Mouse (Mus musculus): ENCODE measurements around the gene Tmem17. TPM values are rescaled to one million over a fixed set of nuclear protein-coding genes. Genes with fewer than 3 reads are reported as not detected.
A peak's percentile ranks its signal among the peaks of the same experiment; 100 is the strongest.

Gene Tmem17
- polyA plus RNA-seq, 1 experiment from 2014 or later, result 16.5 TPM

DNA sequence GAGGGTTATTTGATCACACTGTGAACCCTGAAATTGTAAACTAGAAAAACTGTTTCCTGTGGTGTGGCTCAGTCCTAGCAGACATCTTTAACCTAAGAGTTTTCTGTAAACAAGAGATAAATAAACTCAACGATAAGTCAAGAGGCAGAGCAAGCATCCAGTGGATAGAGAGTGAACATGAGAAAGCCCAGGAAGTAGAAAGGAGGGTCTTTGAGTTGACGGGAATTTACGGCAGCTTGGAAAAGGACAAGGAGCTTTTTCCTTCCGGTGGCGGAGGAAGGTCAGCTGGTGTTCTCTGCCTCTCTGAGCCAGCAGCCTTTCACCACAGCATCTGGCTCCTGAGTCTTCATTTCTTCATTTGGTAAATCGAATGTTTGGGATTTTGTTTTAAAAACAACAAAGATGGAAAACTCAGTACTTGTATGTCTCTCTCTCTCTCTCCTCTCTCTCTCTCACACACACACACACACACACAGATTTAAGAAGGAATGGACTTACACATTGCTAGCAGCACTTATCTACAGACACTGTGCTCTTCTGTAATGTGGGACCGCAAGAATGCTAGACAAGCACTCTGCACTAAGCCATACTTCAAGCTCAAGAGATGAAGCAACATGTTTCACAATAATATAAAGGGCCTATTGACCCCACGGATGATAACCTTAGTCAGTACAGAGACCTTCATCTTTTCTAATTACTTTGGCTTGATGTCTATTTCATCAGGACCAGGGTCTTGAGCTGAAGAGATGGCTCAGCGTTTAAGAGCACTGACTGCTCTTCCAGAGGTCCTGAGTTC lies 10.9 kb upstream of the Tmem17 start:
- H3K9ac ChIP-seq (replicated peaks; ENCODE audit: low read length), result no peak overlapping the region
- no peaks in the 10 kb centered on the region for H3K4me1 ChIP-seq (ENCODE audit: insufficient read depth, low read length)
- H3K4me2 ChIP-seq (replicated peaks; ENCODE audit: low read depth, low read length), result no peak overlapping the region
- no peak for ATAC-seq (ENCODE audit: low FRiP score, low TSS enrichment)
- 69% methylated on average over 9 of the region's 9 CpGs for WGBS
- no peak overlapping the region for H3K4me3 ChIP-seq (ENCODE audit: low read length)
- H3K27ac ChIP-seq (ENCODE audit: low read length), result no peak overlapping the region
- H3K36me3 ChIP-seq (ENCODE audit: insufficient read depth, low read length), result peaks cover 6% of the 10 kb centered on the region; the same call in 1 of the 2 replicates
- peaks cover 4% of the 10 kb centered on the region for H3K9me3 ChIP-seq (ENCODE audit: low read length)
- H3K27me3 ChIP-seq (ENCODE audit: insufficient read depth, low read length), result no peaks in the 10 kb centered on the region

DNA sequence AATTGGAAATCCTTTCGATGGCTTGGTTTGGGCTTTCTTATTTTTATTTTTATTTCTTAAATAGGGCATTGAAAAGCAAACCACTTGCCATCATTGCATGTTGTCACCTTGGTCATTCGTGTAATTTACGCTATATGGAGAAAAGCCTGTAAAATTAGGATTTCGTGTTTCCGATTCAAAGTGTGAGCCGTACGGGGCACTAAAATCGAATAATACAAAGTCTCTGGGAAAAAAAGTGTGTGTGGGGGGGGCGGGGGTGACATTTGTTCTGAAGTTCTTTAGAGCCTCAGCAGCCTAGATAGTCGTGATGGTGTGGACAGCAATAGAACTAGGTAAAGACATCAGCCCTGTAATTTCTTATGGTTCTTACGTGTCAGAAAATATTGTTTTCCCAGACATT lies 1.2 kb downstream of the Tmem17 start:
- peak overlapping the region; percentile 97 for H3K9ac ChIP-seq (replicated peaks; ENCODE audit: low read length)
- H3K4me1 ChIP-seq (ENCODE audit: insufficient read depth, low read length), result no peaks in the 10 kb centered on the region
- H3K36me3 ChIP-seq (ENCODE audit: insufficient read depth, low read length), result peaks cover 4% of the 10 kb centered on the region; the same call in 1 of the 2 replicates
- no peak for ATAC-seq (ENCODE audit: low FRiP score, low TSS enrichment)
- WGBS, result 25% methylated on average over 11 of the region's 11 CpGs
- no peaks in the 10 kb centered on the region for H3K27me3 ChIP-seq (ENCODE audit: insufficient read depth, low read length)
- H3K9me3 ChIP-seq (ENCODE audit: low read length), result peaks cover 3% of the 10 kb centered on the region; the same call in 1 of the 2 replicates
- H3K4me2 ChIP-seq (replicated peaks; ENCODE audit: low read depth, low read length), result peak overlapping the region; percentile 59
- peak overlapping the region; percentile 96 for H3K27ac ChIP-seq (ENCODE audit: low read length)
- H3K4me3 ChIP-seq (ENCODE audit: low read length), result peak overlapping the region; percentile 86

DNA sequence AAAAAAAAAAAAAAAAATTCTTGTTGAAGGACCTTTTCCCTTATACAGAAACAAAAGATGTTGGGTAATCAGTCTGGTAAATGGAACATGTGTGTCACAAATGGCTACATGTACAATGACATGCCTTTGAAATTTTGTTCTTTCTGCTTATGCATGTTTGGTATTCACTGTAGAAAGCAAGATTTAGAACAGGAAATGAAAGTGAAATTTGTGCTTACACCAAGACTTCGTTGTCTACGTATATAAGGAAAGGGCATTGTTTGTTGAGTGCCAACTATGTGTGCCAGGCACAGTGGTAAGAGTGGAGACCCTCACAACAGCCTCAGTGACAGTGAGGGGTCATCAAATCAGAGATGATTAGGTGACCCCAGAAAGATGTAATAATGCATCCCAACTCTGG lies 3.2 kb downstream of the Tmem17 start:
- Histone ChIP-seq H3K27me3 (ENCODE audit: insufficient read depth, low read length) (no peaks in the 10 kb centered on the region), H3K9me3 (ENCODE audit: low read length) (peaks cover 3% of the 10 kb centered on the region; the same call in 1 of the 2 replicates), H3K36me3 (ENCODE audit: insufficient read depth, low read length) (peaks cover 16% of the 10 kb centered on the region), H3K4me2 (replicated peaks; ENCODE audit: low read depth, low read length) (no peak overlapping the region), H3K4me1 (ENCODE audit: insufficient read depth, low read length) (no peaks in the 10 kb centered on the region), H3K4me3 (ENCODE audit: low read length) (no peak overlapping the region), H3K27ac (ENCODE audit: low read length) (no peak overlapping the region), H3K9ac (replicated peaks; ENCODE audit: low read length) (no peak overlapping the region)
- 96% methylated on average over 2 of the region's 2 CpGs for WGBS
- no peak for ATAC-seq (ENCODE audit: low FRiP score, low TSS enrichment)

DNA sequence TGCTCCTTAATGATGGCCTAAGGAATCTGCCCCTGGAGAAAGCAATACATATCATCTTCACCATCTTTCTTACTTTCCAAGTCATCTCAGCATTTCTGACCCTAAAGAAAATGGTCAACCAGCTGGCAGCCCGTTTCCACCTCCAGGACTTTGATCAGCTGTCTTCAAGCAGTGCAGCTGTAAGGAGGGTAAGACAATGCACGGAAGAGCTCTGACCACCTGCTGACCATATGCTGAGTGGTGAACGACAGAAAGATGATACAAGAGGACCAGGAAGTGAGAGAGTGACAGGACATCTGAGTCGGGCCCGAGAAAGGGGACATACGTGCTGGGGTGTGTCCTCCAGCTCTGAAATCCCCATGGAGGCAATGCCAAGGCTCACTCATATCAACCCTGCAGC lies 6.6 kb downstream of the Tmem17 start:
- no peak overlapping the region for H3K27ac ChIP-seq (ENCODE audit: low read length)
- no peak for ATAC-seq (ENCODE audit: low FRiP score, low TSS enrichment)
- peaks cover 7% of the 10 kb centered on the region; the same call in 1 of the 2 replicates for H3K9me3 ChIP-seq (ENCODE audit: low read length)
- no peak overlapping the region for H3K9ac ChIP-seq (replicated peaks; ENCODE audit: low read length)
- no peaks in the 10 kb centered on the region for H3K27me3 ChIP-seq (ENCODE audit: insufficient read depth, low read length)
- H3K4me1 ChIP-seq (ENCODE audit: insufficient read depth, low read length), result no peaks in the 10 kb centered on the region
- peaks cover 18% of the 10 kb centered on the region for H3K36me3 ChIP-seq (ENCODE audit: insufficient read depth, low read length)
- H3K4me3 ChIP-seq (ENCODE audit: low read length), result no peak overlapping the region
- H3K4me2 ChIP-seq (replicated peaks; ENCODE audit: low read depth, low read length), result no peak overlapping the region
- WGBS, result 86% methylated on average over 6 of the region's 6 CpGs

DNA sequence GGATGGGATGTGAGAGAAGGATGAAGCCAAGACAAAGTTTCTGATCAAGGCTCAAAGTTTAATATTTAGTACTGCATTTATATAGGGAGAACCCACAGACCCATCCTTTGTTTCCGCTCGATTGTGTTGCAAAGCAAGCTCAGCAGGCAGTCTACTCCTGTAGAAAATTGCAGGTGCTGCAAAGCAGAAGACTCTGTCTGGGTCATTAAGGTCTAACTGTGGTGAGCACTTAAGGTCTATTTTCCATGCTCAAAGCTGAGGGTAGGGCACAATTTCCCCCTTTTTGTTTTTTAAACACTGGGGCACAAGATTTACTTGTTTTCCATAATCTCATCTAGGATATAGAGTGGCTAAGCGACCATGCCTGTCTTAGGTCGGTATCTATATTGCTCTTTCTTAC lies 8.4 kb downstream of the Tmem17 start:
- Histone ChIP-seq H3K27ac (ENCODE audit: low read length) (no peak overlapping the region), H3K4me1 (ENCODE audit: insufficient read depth, low read length) (no peaks in the 10 kb centered on the region), H3K9ac (replicated peaks; ENCODE audit: low read length) (no peak overlapping the region), H3K27me3 (ENCODE audit: insufficient read depth, low read length) (no peaks in the 10 kb centered on the region), H3K4me3 (ENCODE audit: low read length) (no peak overlapping the region), H3K36me3 (ENCODE audit: insufficient read depth, low read length) (peaks cover 18% of the 10 kb centered on the region), H3K9me3 (ENCODE audit: low read length) (peaks cover 7% of the 10 kb centered on the region; the same call in 1 of the 2 replicates), H3K4me2 (replicated peaks; ENCODE audit: low read depth, low read length) (no peak overlapping the region)
- ATAC-seq (ENCODE audit: low FRiP score, low TSS enrichment), result no peak
- WGBS, result 97% methylated on average over 4 of the region's 4 CpGs

DNA sequence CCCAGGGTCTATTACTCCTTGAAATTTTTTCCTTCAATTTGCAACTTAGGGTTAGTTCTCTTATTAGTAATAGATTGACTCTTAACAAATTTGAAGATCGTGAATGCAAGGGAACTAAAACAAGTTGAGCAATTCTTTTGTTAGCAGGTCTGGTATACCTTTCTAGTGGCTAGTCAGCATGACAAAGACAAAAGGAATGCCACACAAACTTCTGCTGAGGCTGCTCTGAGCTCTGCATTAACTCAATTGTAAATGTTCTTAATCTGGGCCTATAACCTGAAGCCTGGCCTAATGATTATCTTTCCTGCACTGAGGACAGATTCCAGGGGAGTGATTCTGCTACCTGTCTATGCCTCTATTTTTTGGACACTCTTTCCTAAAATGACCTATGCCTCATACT lies 12.7 kb downstream of the Tmem17 start:
- 0 out of 2 replicates have a peak, but pooled peaks cover 7% of the 10 kb centered on the region for H3K36me3 ChIP-seq (ENCODE audit: insufficient read depth, low read length)
- H3K27ac ChIP-seq (ENCODE audit: low read length), result no peak overlapping the region
- WGBS, result 84% methylated on average over 1 of the region's 1 CpGs
- H3K9ac ChIP-seq (replicated peaks; ENCODE audit: low read length), result no peak overlapping the region
- H3K27me3 ChIP-seq (ENCODE audit: insufficient read depth, low read length), result no peaks in the 10 kb centered on the region
- H3K9me3 ChIP-seq (ENCODE audit: low read length), result 0 out of 2 replicates have a peak, but pooled peaks cover 4% of the 10 kb centered on the region
- H3K4me2 ChIP-seq (replicated peaks; ENCODE audit: low read depth, low read length), result no peak overlapping the region
- H3K4me1 ChIP-seq (ENCODE audit: insufficient read depth, low read length), result no peaks in the 10 kb centered on the region
- ATAC-seq (ENCODE audit: low FRiP score, low TSS enrichment), result no peak
- no peak overlapping the region for H3K4me3 ChIP-seq (ENCODE audit: low read length)

DNA sequence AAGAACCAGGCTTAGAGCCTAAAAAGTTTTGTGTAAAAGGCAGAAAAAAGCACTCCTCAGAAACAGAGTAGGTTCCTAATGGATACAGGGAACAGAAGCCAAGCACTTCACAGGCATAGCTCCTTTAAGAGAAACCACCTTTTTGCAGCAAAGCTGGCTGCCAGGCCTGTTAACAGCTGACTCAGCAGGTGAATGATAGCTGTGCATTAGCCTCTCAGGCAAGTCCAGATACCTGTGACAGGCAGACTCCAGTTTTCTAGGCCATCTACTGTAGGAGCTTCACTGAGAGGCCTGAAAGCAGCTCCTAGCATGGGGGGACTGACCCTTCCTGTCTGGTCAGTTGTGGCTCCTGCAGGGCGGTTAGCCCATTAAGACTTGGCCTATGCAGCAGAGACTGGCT lies 28.7 kb downstream of the Tmem17 start:
- Histone ChIP-seq H3K9me3 (ENCODE audit: low read length) (no peaks in the 10 kb centered on the region), H3K36me3 (ENCODE audit: insufficient read depth, low read length) (no peaks in the 10 kb centered on the region), H3K9ac (replicated peaks; ENCODE audit: low read length) (no peak overlapping the region), H3K4me2 (replicated peaks; ENCODE audit: low read depth, low read length) (no peak overlapping the region), H3K4me1 (ENCODE audit: insufficient read depth, low read length) (no peaks in the 10 kb centered on the region), H3K27ac (ENCODE audit: low read length) (no peak overlapping the region), H3K4me3 (ENCODE audit: low read length) (no peak overlapping the region), H3K27me3 (ENCODE audit: insufficient read depth, low read length) (no peaks in the 10 kb centered on the region)
- no peak for ATAC-seq (ENCODE audit: low FRiP score, low TSS enrichment)
- WGBS, result 56% methylated on average over 1 of the region's 1 CpGs

DNA sequence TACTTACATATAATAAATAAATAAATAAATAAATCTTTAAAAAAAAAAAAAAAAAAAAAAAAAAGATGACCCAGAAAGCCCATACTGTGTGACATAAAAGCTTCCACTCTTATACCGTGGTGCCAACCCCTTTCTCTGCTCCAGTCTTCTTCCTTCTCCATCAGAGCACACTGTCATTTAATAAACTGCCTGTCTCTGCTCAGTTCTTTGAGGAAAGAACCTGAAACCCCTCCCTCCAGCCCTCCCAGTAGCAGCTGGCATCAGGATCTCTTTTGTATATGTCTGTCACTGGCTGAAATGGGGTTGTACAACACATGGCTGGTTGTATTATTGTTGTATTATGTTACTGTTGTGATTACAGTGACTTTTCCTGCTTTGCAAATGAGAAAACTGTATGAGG lies 48.2 kb downstream of the Tmem17 start:
- 60% methylated on average over 1 of the region's 1 CpGs for WGBS
- no peak overlapping the region for H3K27ac ChIP-seq (ENCODE audit: low read length)
- no peaks in the 10 kb centered on the region for H3K36me3 ChIP-seq (ENCODE audit: insufficient read depth, low read length)
- H3K9ac ChIP-seq (replicated peaks; ENCODE audit: low read length), result no peak overlapping the region
- no peak overlapping the region for H3K4me3 ChIP-seq (ENCODE audit: low read length)
- H3K9me3 ChIP-seq (ENCODE audit: low read length), result peaks cover 3% of the 10 kb centered on the region; the same call in 1 of the 2 replicates
- peak; percentile 35; the same call in 1 of the 2 replicates for ATAC-seq (ENCODE audit: low FRiP score, low TSS enrichment)
- H3K27me3 ChIP-seq (ENCODE audit: insufficient read depth, low read length), result no peaks in the 10 kb centered on the region
- no peak overlapping the region for H3K4me2 ChIP-seq (replicated peaks; ENCODE audit: low read depth, low read length)
- H3K4me1 ChIP-seq (ENCODE audit: insufficient read depth, low read length), result peaks cover 10% of the 10 kb centered on the region

DNA sequence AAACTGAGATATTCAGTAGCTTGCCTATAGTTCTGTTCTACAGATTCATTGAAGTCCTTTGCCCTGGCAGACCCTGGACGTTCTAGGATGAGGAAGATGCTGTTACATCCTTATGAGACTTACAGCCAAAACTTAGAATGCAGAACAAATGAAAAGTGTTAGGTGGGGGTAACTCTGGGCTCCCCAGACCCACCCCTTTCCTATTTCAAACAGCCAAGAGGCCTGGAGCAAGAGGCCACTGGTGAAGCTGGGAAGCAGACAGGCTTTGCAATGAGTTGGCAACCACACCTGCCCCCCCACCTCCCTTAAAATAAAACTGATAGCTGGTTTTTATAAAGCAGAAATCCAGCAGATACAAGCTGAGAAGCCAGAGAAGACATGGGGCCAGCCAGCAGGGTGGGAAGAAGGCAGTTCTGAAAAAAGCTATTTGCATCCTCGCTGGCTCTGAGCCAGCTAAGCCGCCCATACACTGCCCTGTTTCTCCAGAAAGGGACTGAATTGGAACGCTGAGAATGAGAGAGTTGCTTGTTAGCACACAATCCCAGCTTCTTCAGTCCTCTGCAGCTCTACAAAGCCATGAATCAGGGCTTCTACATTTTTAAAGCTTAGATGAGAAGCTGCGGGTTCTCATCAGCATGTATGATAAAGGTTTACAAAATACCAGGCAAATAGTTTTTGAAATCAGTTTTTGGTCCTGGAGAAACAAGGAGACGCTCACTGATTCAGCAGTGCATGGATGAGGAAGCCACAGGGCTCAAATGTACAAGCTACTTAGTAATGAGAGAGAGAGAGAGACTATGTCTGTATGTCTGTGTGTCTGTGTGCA lies 48.8 kb downstream of the Tmem17 start:
- Histone ChIP-seq H3K27ac (ENCODE audit: low read length) (no peak overlapping the region), H3K9me3 (ENCODE audit: low read length) (peaks cover 3% of the 10 kb centered on the region; the same call in 1 of the 2 replicates), H3K27me3 (ENCODE audit: insufficient read depth, low read length) (no peaks in the 10 kb centered on the region), H3K36me3 (ENCODE audit: insufficient read depth, low read length) (no peaks in the 10 kb centered on the region), H3K4me3 (ENCODE audit: low read length) (no peak overlapping the region), H3K4me2 (replicated peaks; ENCODE audit: low read depth, low read length) (no peak overlapping the region), H3K9ac (replicated peaks; ENCODE audit: low read length) (no peak overlapping the region), H3K4me1 (ENCODE audit: insufficient read depth, low read length) (peaks cover 10% of the 10 kb centered on the region)
- peak; percentile 62; the same call in 1 of the 2 replicates for ATAC-seq (ENCODE audit: low FRiP score, low TSS enrichment)
- 38% methylated on average over 6 of the region's 6 CpGs for WGBS

DNA sequence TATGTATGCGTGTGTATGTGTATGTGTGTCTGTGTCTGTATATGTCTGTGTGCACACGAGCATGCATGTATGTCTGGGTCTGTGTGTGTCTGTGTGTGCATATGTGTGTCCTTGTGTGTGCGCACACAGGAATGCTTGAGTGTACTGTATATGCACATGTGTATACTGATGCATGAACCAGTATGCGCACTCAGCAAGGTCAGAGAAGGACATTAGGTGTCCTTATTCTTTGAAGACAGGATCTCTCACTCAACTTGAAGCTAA lies 49.4 kb downstream of the Tmem17 start:
- Histone ChIP-seq H3K4me3 (ENCODE audit: low read length) (no peak overlapping the region), H3K4me2 (replicated peaks; ENCODE audit: low read depth, low read length) (no peak overlapping the region), H3K27me3 (ENCODE audit: insufficient read depth, low read length) (no peaks in the 10 kb centered on the region), H3K9ac (replicated peaks; ENCODE audit: low read length) (no peak overlapping the region), H3K9me3 (ENCODE audit: low read length) (peaks cover 3% of the 10 kb centered on the region; the same call in 1 of the 2 replicates), H3K4me1 (ENCODE audit: insufficient read depth, low read length) (peaks cover 10% of the 10 kb centered on the region), H3K36me3 (ENCODE audit: insufficient read depth, low read length) (no peaks in the 10 kb centered on the region), H3K27ac (ENCODE audit: low read length) (no peak overlapping the region)
- 98% methylated on average over 4 of the region's 4 CpGs for WGBS
- ATAC-seq (ENCODE audit: low FRiP score, low TSS enrichment), result no peak
